Mouse (Mus musculus): ENCODE results near the gene Tnfaip6. TPM values are rescaled to one million over a fixed set of nuclear protein-coding genes. Genes with fewer than 3 reads are reported as not detected.

Gene Tnfaip6
- polyA plus RNA-seq, 2 experiments: 18.8 to 29.3 TPM

DNA sequence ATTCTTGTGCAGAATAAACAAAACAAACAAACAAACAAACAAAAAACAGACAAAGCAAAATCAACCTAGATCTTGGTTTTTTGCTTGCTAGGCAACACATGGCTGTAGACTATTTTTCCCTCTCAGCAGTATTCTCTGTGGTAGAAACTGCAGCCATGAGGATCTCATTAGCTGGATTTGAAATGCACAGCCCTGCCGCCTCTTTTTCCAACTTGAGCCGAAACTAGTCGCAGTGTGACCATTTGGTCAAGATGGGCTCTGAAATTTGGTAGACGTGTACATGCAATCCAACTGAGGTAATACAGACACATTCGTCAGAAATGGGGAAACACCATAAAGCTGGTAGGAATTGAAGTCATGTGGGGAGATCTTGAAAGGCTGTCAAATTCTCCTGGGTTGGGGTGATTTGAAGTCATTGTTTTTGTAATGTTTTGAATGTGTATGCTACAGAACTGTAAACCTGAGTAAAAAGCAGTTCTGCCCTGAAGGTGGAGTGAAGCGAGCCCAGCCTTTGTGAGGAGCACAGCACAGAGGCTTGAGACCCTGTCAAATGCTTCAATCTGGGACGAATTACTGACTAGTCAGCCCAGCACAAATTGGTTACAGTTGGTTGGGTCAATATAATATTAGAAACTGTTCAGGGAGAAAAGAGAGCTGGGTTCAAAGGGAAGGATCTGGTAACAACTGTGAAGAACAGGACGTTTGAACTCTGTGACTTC lies 1.4 kb downstream of the Tnfaip6 start:
- H3K4me2 ChIP-seq (replicated peaks; ENCODE audit: low read depth, low read length, severe bottlenecking): peak overlapping the region; percentile 46
- H3K27me3 ChIP-seq (ENCODE audit: control insufficient read depth, insufficient read depth, low read length): no peaks in the 10 kb centered on the region
- H3K4me1 ChIP-seq (ENCODE audit: control insufficient read depth, insufficient read depth, low read length): peaks cover 20% of the 10 kb centered on the region
- H3K27ac ChIP-seq (replicated peaks; ENCODE audit: low read depth, low read length): peak overlapping the region; percentile 73
- 14% methylated on average over 8 of the region's 8 CpGs for WGBS
- H3K9ac ChIP-seq (ENCODE audit: low read depth, low read length, severe bottlenecking): peak overlapping the region; percentile 58; the same call in 1 of the 2 replicates
- peak; percentile 58 for ATAC-seq (ENCODE audit: low FRiP score, low read depth)
- DNase-seq (ENCODE audit: low spot score): peak; percentile 65
- H3K36me3 ChIP-seq (ENCODE audit: control insufficient read depth, insufficient read depth, low read length): peaks cover 7% of the 10 kb centered on the region; the same call in 1 of the 2 replicates
- no peaks in the 10 kb centered on the region for H3K9me3 ChIP-seq (ENCODE audit: control insufficient read depth, low read length)
- TF ChIP-seq POLR2A (IDR thresholded peaks at IDR 0.05; ENCODE audit: borderline replicate concordance, extremely low read depth, insufficient read depth, insufficient read length): no peak
- H3K4me3 ChIP-seq (replicated peaks; ENCODE audit: low read length): peak overlapping the region; percentile 46

DNA sequence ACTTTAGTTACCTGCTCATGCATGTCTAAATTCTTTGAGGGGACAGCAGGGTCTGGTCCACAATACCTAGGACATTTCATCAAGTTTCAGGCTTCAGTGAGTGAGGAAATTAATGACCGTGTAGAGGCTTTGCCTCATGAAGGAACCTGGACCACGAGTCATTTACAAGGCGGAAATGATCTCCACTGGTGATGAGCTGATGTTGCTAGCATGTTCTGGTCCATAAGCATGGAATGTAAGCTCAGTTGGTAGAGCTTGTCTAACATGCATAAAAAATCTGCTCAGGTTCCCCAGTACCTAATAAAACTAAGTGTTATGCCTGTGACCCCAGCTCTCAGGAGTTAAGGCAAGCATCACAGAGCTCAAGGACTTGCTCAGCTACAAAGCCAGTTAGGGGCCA lies 4.3 kb downstream of the Tnfaip6 start:
- ATAC-seq (ENCODE audit: low FRiP score, low read depth): no peak
- Histone ChIP-seq H3K27ac (replicated peaks; ENCODE audit: low read depth, low read length) (no peak overlapping the region), H3K9me3 (ENCODE audit: control insufficient read depth, low read length) (no peaks in the 10 kb centered on the region), H3K9ac (ENCODE audit: low read depth, low read length, severe bottlenecking) (no peak overlapping the region), H3K4me2 (replicated peaks; ENCODE audit: low read depth, low read length, severe bottlenecking) (no peak overlapping the region), H3K27me3 (ENCODE audit: control insufficient read depth, insufficient read depth, low read length) (no peaks in the 10 kb centered on the region), H3K36me3 (ENCODE audit: control insufficient read depth, insufficient read depth, low read length) (peaks cover 33% of the 10 kb centered on the region), H3K4me1 (ENCODE audit: control insufficient read depth, insufficient read depth, low read length) (peaks cover 19% of the 10 kb centered on the region), H3K4me3 (replicated peaks; ENCODE audit: low read length) (no peak overlapping the region)
- TF ChIP-seq POLR2A (IDR thresholded peaks at IDR 0.05; ENCODE audit: borderline replicate concordance, extremely low read depth, insufficient read depth, insufficient read length): no peak
- 55% methylated on average over 3 of the region's 3 CpGs for WGBS
- DNase-seq (ENCODE audit: low spot score): no peak

DNA sequence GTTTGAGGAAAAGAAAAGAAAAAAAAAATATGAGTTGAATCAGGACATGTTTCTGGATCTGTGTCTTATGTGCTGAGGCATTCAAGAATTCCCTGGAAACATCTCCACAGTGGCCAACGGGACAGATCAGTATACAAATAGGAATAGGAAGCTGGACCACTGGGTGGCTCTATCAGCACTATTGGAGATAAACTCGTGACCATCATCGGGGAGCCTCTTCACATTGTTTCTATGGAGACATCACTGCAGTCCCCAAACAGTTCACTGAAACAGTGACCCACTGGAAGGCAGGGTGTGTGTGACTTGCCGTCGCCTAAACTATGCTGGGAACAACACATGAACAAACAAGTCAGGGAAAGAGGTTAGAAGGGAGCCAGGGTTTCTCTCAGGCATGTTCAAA lies 4.9 kb downstream of the Tnfaip6 start:
- ATAC-seq (ENCODE audit: low FRiP score, low read depth) (no peak), DNase-seq (ENCODE audit: low spot score) (no peak)
- no peak for TF ChIP-seq POLR2A (IDR thresholded peaks at IDR 0.05; ENCODE audit: borderline replicate concordance, extremely low read depth, insufficient read depth, insufficient read length)
- Histone ChIP-seq H3K4me3 (replicated peaks; ENCODE audit: low read length) (no peak overlapping the region), H3K9me3 (ENCODE audit: control insufficient read depth, low read length) (no peaks in the 10 kb centered on the region), H3K27ac (replicated peaks; ENCODE audit: low read depth, low read length) (no peak overlapping the region), H3K27me3 (ENCODE audit: control insufficient read depth, insufficient read depth, low read length) (no peaks in the 10 kb centered on the region), H3K4me1 (ENCODE audit: control insufficient read depth, insufficient read depth, low read length) (peaks cover 16% of the 10 kb centered on the region), H3K4me2 (replicated peaks; ENCODE audit: low read depth, low read length, severe bottlenecking) (no peak overlapping the region), H3K9ac (ENCODE audit: low read depth, low read length, severe bottlenecking) (no peak overlapping the region), H3K36me3 (ENCODE audit: control insufficient read depth, insufficient read depth, low read length) (peaks cover 38% of the 10 kb centered on the region)
- WGBS: 76% methylated on average over 5 of the region's 5 CpGs

DNA sequence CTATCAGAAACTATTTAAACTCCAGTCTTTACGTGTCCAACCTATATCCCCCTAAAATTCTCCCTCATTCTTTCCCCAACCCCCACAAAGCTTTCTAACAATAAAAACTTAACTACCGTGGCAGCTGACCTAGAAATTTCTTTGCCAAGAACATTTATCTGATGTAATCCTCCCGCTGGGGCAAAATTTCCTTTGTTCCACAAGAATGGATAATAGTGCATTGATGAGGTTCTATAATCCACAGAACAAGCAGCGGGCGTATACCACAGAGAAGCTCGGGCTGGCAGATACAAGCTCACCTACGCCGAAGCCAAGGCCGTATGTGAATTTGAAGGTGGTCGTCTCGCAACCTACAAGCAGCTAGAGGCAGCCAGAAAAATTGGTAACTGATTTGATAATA lies 5.7 kb downstream of the Tnfaip6 start:
- Histone ChIP-seq H3K4me3 (replicated peaks; ENCODE audit: low read length) (no peak overlapping the region), H3K36me3 (ENCODE audit: control insufficient read depth, insufficient read depth, low read length) (peaks cover 44% of the 10 kb centered on the region), H3K4me2 (replicated peaks; ENCODE audit: low read depth, low read length, severe bottlenecking) (no peak overlapping the region), H3K27ac (replicated peaks; ENCODE audit: low read depth, low read length) (no peak overlapping the region), H3K27me3 (ENCODE audit: control insufficient read depth, insufficient read depth, low read length) (no peaks in the 10 kb centered on the region), H3K9me3 (ENCODE audit: control insufficient read depth, low read length) (no peaks in the 10 kb centered on the region), H3K4me1 (ENCODE audit: control insufficient read depth, insufficient read depth, low read length) (peaks cover 16% of the 10 kb centered on the region), H3K9ac (ENCODE audit: low read depth, low read length, severe bottlenecking) (no peak overlapping the region)
- no peak for ATAC-seq (ENCODE audit: low FRiP score, low read depth)
- DNase-seq (ENCODE audit: low spot score): peak; percentile 34
- WGBS: 71% methylated on average over 11 of the region's 11 CpGs
- no peak for TF ChIP-seq POLR2A (IDR thresholded peaks at IDR 0.05; ENCODE audit: borderline replicate concordance, extremely low read depth, insufficient read depth, insufficient read length)

DNA sequence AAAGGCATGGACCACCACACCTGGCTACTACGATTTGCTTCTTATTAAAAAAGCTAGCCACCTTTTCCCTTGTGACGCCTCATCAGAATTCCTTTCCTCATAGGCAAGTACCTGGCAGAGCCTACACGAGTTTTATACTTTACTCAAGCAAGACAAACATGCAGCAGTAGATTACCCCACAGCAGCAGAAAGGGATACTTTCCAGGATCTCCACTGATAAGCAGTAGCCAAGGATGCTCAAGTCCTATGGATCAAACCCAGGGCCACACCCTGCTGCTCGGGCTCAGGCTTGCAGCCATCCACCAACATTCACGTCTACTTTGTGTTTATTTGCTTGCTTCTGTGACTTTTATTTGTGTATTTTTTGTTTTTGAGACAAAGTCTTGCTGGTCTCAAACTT lies 8.2 kb downstream of the Tnfaip6 start:
- H3K4me1 ChIP-seq (ENCODE audit: control insufficient read depth, insufficient read depth, low read length): 0 out of 2 replicates have a peak, but pooled peaks cover 6% of the 10 kb centered on the region
- no peak for TF ChIP-seq POLR2A (IDR thresholded peaks at IDR 0.05; ENCODE audit: borderline replicate concordance, extremely low read depth, insufficient read depth, insufficient read length)
- WGBS: 73% methylated on average over 5 of the region's 5 CpGs
- H3K36me3 ChIP-seq (ENCODE audit: control insufficient read depth, insufficient read depth, low read length): peaks cover 68% of the 10 kb centered on the region
- H3K4me2 ChIP-seq (replicated peaks; ENCODE audit: low read depth, low read length, severe bottlenecking): no peak overlapping the region
- ATAC-seq (ENCODE audit: low FRiP score, low read depth) (no peak), DNase-seq (ENCODE audit: low spot score) (no peak)
- H3K9ac ChIP-seq (ENCODE audit: low read depth, low read length, severe bottlenecking): no peak overlapping the region
- H3K4me3 ChIP-seq (replicated peaks; ENCODE audit: low read length): no peak overlapping the region
- H3K27me3 ChIP-seq (ENCODE audit: control insufficient read depth, insufficient read depth, low read length): no peaks in the 10 kb centered on the region
- H3K27ac ChIP-seq (replicated peaks; ENCODE audit: low read depth, low read length): no peak overlapping the region
- no peaks in the 10 kb centered on the region for H3K9me3 ChIP-seq (ENCODE audit: control insufficient read depth, low read length)

Measured in limb, embryonic 14.5 days (tissue).